Mouse (Mus musculus): ENCODE results near the gene Thy1. TPM values are rescaled to one million over a fixed set of nuclear protein-coding genes. Genes with fewer than 3 reads are reported as not detected.
A peak's percentile ranks its signal among the peaks of the same experiment; 100 is the strongest.

The Thy1 gene
- polyA plus RNA-seq, 1 experiment from 2014 or later, result 11.7 TPM

DNA sequence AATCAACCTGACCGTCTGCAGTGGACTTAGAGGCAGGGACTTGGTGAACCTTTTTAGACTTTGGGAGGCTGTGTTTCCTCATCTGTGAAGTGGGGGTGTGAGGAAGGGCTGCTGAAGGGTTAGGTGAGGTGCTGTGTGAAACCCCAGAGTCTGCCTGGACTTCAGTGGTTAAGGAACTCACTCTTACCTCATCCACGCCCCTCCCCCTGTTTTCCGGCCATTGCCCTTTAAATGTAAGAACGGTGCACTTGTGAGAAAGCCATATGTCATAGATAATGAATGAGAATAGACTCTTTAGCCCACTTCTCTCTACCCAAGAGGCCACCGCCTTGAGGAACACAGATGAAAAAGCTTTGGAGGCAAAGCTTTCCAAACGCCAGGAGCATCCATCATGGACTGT, 29.4 kb upstream of the Thy1 start:
- H3K9ac ChIP-seq, result no peak overlapping the region
- 0 out of 2 replicates have a peak, but pooled peaks cover 2% of the 10 kb centered on the region for H3K27me3 ChIP-seq
- no peaks in the 10 kb centered on the region for H3K9me3 ChIP-seq (replicated peaks)
- no peak overlapping the region for H3K27ac ChIP-seq (replicated peaks)
- ATAC-seq (ENCODE audit: insufficient number of reproducible peaks, low FRiP score, low TSS enrichment, low read depth), result no peak
- H3K4me3 ChIP-seq (replicated peaks), result no peak overlapping the region
- no peaks in the 10 kb centered on the region for H3K36me3 ChIP-seq
- H3K4me2 ChIP-seq (replicated peaks), result no peak overlapping the region
- peaks cover 12% of the 10 kb centered on the region; the same call in 1 of the 2 replicates for H3K4me1 ChIP-seq
- 73% methylated on average over 6 of the region's 6 CpGs for WGBS

GRCm38 (mm10) chr9:44016304-44016703, 26.9 kb upstream of the Thy1 start:
- Histone ChIP-seq H3K36me3 (no peaks in the 10 kb centered on the region), H3K4me1 (peaks cover 11% of the 10 kb centered on the region; the same call in 1 of the 2 replicates), H3K9ac (no peak overlapping the region), H3K27me3 (0 out of 2 replicates have a peak, but pooled peaks cover 2% of the 10 kb centered on the region), H3K4me2 (replicated peaks) (no peak overlapping the region), H3K27ac (replicated peaks) (no peak overlapping the region), H3K4me3 (replicated peaks) (no peak overlapping the region), H3K9me3 (replicated peaks) (no peaks in the 10 kb centered on the region)
- 78% methylated on average over 5 of the region's 5 CpGs for WGBS
- no peak for ATAC-seq (ENCODE audit: insufficient number of reproducible peaks, low FRiP score, low TSS enrichment, low read depth)

DNA sequence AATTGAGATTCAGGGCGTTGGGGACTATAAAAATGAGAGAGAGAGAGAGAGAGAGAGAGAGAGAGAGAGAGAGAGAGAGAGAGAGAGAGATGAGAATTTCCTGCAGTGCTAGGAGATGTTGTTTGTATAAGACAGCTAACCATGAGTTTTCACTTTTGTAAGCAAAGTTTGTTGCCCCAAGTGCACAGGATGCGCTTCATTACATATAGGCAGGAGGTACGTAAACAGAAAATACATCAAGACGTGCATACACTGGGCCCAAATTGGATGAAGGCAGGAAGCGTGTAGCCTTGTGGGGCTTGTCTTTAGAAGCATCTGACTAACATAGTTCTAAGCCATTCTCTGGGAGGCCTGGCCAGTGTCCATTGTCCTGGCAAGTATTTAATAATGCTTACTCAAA, 25.3 kb upstream of the Thy1 start:
- H3K4me3 ChIP-seq (replicated peaks), result no peak overlapping the region
- no peak for ATAC-seq (ENCODE audit: insufficient number of reproducible peaks, low FRiP score, low TSS enrichment, low read depth)
- peaks cover 7% of the 10 kb centered on the region; the same call in 1 of the 2 replicates for H3K4me1 ChIP-seq
- H3K27ac ChIP-seq (replicated peaks), result no peak overlapping the region
- H3K9ac ChIP-seq, result no peak overlapping the region
- 66% methylated on average over 5 of the region's 5 CpGs for WGBS
- H3K4me2 ChIP-seq (replicated peaks), result no peak overlapping the region
- H3K27me3 ChIP-seq, result no peaks in the 10 kb centered on the region
- H3K36me3 ChIP-seq, result no peaks in the 10 kb centered on the region
- H3K9me3 ChIP-seq (replicated peaks), result no peaks in the 10 kb centered on the region

- H3K4me1 ChIP-seq, result no peaks in the 10 kb centered on the region
- ATAC-seq (ENCODE audit: insufficient number of reproducible peaks, low FRiP score, low TSS enrichment, low read depth), result no peak
- H3K27me3 ChIP-seq, result no peaks in the 10 kb centered on the region
- no peaks in the 10 kb centered on the region for H3K9me3 ChIP-seq (replicated peaks)
- no peaks in the 10 kb centered on the region for H3K36me3 ChIP-seq
- H3K27ac ChIP-seq (replicated peaks), result no peak overlapping the region
- 69% methylated on average over 7 of the region's 7 CpGs for WGBS
- no peak overlapping the region for H3K4me3 ChIP-seq (replicated peaks)
- no peak overlapping the region for H3K4me2 ChIP-seq (replicated peaks)
- no peak overlapping the region for H3K9ac ChIP-seq
Measured at GRCm38 (mm10) chr9:44020001-44020400, 23.2 kb upstream of the Thy1 start.

DNA sequence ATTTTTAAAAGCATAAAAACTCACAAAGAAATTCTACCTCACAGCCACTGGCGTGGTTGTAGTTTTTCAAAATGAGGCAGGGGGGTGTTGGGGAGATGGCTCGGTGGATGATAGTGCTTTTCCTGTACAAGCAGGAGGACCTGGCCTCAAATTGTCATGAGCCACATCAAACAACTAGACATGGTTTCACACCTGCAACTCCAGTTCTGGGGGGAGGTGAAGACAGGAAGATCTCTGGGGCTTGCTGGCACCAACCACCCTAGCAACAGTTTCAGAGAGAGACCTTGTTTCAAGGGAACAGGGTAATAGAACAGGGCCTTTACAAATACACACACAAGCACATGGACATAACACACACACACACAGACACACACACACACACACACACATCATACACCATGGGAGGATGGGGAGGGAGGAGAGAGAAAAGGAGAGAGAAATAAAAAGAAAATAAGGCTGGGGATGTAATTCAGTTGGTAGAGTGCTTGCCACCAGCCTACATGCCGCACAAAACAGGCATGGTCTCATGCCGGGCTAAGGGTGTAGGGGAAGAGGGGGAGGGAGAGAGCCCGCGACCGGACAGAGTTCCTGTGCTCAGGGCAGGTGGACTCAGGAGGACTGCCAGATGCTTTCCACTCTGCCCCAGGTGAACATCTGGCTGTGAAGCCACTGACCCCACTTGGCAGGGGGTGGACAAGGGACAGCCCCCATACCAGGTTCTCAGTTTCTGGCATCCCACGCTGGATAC, 20.9 kb upstream of the Thy1 start:
- Histone ChIP-seq H3K36me3 (no peaks in the 10 kb centered on the region), H3K27me3 (no peaks in the 10 kb centered on the region), H3K4me2 (replicated peaks) (no peak overlapping the region), H3K4me3 (replicated peaks) (no peak overlapping the region), H3K4me1 (no peaks in the 10 kb centered on the region), H3K27ac (replicated peaks) (no peak overlapping the region), H3K9me3 (replicated peaks) (no peaks in the 10 kb centered on the region), H3K9ac (no peak overlapping the region)
- no peak for ATAC-seq (ENCODE audit: insufficient number of reproducible peaks, low FRiP score, low TSS enrichment, low read depth)
- WGBS, result 67% methylated on average over 8 of the region's 8 CpGs

DNA sequence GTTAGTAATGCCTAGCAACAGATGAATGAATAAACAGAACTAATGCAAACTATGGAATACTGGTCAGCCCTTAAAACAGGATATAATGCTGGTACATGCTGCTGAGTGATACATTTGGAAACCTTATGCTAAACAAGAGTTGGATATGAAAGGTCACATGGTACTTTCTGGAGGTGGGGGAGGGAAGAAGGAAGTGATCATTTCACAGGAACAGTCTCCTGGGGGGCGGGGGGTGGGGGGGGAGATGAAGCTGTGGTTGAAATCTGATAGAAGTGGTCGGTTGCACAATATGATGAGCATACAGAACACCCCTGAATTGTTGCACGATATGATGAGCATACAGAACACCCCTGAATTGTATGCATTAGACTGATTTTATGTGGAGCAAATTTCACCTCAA, 19.1 kb upstream of the Thy1 start:
- Histone ChIP-seq H3K4me3 (replicated peaks) (no peak overlapping the region), H3K9me3 (replicated peaks) (no peaks in the 10 kb centered on the region), H3K36me3 (no peaks in the 10 kb centered on the region), H3K27ac (replicated peaks) (no peak overlapping the region), H3K27me3 (no peaks in the 10 kb centered on the region), H3K4me2 (replicated peaks) (no peak overlapping the region), H3K9ac (no peak overlapping the region), H3K4me1 (no peaks in the 10 kb centered on the region)
- 59% methylated on average over 3 of the region's 3 CpGs for WGBS
- ATAC-seq (ENCODE audit: insufficient number of reproducible peaks, low FRiP score, low TSS enrichment, low read depth), result no peak

GRCm38 (mm10) chr9:44029580-44030236, 13.5 kb upstream of the Thy1 start:
- H3K9me3 ChIP-seq (replicated peaks), result no peaks in the 10 kb centered on the region
- WGBS, result 41% methylated on average over 5 of the region's 5 CpGs
- H3K36me3 ChIP-seq, result no peaks in the 10 kb centered on the region
- H3K4me1 ChIP-seq, result no peaks in the 10 kb centered on the region
- 0 out of 2 replicates have a peak overlapping the region, but pooled peaks have one; percentile 11 for H3K27ac ChIP-seq (replicated peaks)
- ATAC-seq (ENCODE audit: insufficient number of reproducible peaks, low FRiP score, low TSS enrichment, low read depth), result 0 out of 2 replicates have a peak, but pooled peaks have one; percentile 34
- no peaks in the 10 kb centered on the region for H3K27me3 ChIP-seq
- H3K4me2 ChIP-seq (replicated peaks), result no peak overlapping the region
- no peak overlapping the region for H3K4me3 ChIP-seq (replicated peaks)
- no peak overlapping the region for H3K9ac ChIP-seq

DNA sequence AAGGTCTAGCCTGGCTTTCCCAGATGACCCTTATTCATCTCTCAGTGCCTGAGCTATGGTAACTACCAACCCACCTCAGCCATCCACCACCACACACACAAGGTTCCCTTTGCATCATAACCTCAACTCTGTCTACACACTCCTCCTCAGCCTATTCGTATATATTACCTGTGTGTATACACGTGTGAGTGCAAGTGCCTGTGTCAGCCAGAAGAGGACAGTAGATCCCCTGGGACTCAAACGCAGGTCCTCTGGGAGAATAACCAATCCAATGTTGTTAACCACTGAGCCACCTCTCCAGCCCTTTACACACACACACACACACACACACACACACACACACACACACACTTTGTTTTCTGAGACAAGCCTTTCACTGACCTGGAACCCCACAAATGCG, 12.5 kb upstream of the Thy1 start:
- ATAC-seq (ENCODE audit: insufficient number of reproducible peaks, low FRiP score, low TSS enrichment, low read depth), result no peak
- no peaks in the 10 kb centered on the region for H3K9me3 ChIP-seq (replicated peaks)
- no peaks in the 10 kb centered on the region for H3K4me1 ChIP-seq
- no peak overlapping the region for H3K27ac ChIP-seq (replicated peaks)
- WGBS, result 89% methylated on average over 4 of the region's 4 CpGs
- no peaks in the 10 kb centered on the region for H3K36me3 ChIP-seq
- no peak overlapping the region for H3K9ac ChIP-seq
- no peak overlapping the region for H3K4me3 ChIP-seq (replicated peaks)
- H3K4me2 ChIP-seq (replicated peaks), result no peak overlapping the region
- no peaks in the 10 kb centered on the region for H3K27me3 ChIP-seq

DNA sequence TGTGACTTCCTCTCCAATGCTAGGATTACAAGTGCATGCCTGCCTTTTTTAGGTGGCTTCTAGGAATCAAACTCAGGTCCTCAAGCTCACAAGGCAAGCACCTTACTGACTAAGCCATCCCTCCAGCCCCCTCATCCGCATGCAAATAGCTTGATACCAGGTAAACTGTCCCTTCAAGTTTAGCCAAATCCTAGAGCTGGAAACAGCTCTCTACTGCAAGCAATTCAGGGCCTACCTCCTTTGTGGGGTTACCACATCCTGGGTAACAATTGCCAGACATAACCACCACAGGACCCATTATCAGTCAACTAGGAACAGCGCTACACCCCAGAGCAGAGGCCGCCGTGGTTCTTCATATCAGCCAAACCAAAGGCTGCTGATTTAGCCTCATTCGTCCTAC, 12.1 kb upstream of the Thy1 start:
- Histone ChIP-seq H3K9ac (no peak overlapping the region), H3K9me3 (replicated peaks) (no peaks in the 10 kb centered on the region), H3K36me3 (no peaks in the 10 kb centered on the region), H3K4me1 (peaks cover under 1% of the 10 kb centered on the region; the same call in 1 of the 2 replicates), H3K27me3 (no peaks in the 10 kb centered on the region), H3K4me3 (replicated peaks) (no peak overlapping the region), H3K4me2 (replicated peaks) (no peak overlapping the region), H3K27ac (replicated peaks) (no peak overlapping the region)
- no peak for ATAC-seq (ENCODE audit: insufficient number of reproducible peaks, low FRiP score, low TSS enrichment, low read depth)
- 82% methylated on average over 5 of the region's 5 CpGs for WGBS

DNA sequence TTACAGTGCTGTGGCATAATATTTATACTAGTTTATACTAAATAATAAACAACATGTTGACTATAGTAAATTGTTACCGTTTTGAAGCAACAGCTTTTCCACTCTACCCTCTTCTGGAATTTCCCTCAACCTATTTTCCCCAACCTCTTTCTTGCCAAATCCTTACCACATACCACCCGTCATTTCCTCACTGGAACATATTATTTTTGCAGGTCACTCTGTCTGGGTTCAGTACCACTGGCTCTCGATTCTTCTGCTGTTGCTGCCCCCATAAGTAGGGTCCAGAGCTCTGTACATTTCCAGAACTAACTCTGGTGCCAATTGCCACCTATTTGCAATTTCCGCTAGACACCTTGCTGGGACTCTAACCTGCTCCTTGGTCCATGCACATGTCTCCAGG, 11.2 kb upstream of the Thy1 start:
- H3K9me3 ChIP-seq (replicated peaks), result no peaks in the 10 kb centered on the region
- WGBS, result 66% methylated on average over 4 of the region's 4 CpGs
- ATAC-seq (ENCODE audit: insufficient number of reproducible peaks, low FRiP score, low TSS enrichment, low read depth), result no peak
- no peak overlapping the region for H3K27ac ChIP-seq (replicated peaks)
- H3K36me3 ChIP-seq, result no peaks in the 10 kb centered on the region
- H3K4me3 ChIP-seq (replicated peaks), result no peak overlapping the region
- no peak overlapping the region for H3K9ac ChIP-seq
- H3K4me1 ChIP-seq, result peaks cover 4% of the 10 kb centered on the region; the same call in 1 of the 2 replicates
- H3K27me3 ChIP-seq, result no peaks in the 10 kb centered on the region
- no peak overlapping the region for H3K4me2 ChIP-seq (replicated peaks)

DNA sequence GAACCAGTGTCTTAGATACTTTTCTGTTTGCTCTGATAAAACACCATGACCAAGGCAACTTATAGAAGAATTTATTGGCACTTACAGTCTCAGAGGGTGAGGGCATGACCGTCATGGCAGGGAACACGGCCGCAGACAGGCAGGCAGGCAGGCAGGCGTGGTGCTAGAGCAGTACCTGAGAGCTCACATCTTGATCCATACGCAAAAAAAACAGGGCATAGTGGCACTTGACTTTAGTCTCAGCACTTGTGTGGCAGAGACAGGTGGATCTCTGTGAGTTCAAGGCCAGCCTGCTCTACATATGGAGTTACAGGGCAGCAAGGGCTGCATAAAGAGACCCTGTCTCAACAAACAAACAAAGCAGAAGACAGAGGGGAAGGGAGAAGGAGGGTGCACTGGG, 9.9 kb upstream of the Thy1 start:
- no peaks in the 10 kb centered on the region for H3K27me3 ChIP-seq
- H3K4me1 ChIP-seq, result peaks cover 4% of the 10 kb centered on the region; the same call in 1 of the 2 replicates
- H3K27ac ChIP-seq (replicated peaks), result no peak overlapping the region
- no peaks in the 10 kb centered on the region for H3K9me3 ChIP-seq (replicated peaks)
- no peak for ATAC-seq (ENCODE audit: insufficient number of reproducible peaks, low FRiP score, low TSS enrichment, low read depth)
- WGBS, result 95% methylated on average over 5 of the region's 5 CpGs
- no peak overlapping the region for H3K4me2 ChIP-seq (replicated peaks)
- no peaks in the 10 kb centered on the region for H3K36me3 ChIP-seq
- H3K9ac ChIP-seq, result no peak overlapping the region
- H3K4me3 ChIP-seq (replicated peaks), result no peak overlapping the region
